Mouse (Mus musculus) layer of hippocampus, adult 18-20 months (tissue): ENCODE results near the gene Pdgfra. TPM values are rescaled to one million over a fixed set of nuclear protein-coding genes. Genes with fewer than 3 reads are reported as not detected.

ENCODE experiments used
- DNase-seq, 2 experiments: peaks; one replicate each; pipeline ENCODE4 v3.0.0; 2022; ENCODE audit warnings: low spot score in 2 of 2
- total RNA-seq, 2 experiments: library from RNA; stranded (reverse); gene quantifications; 2 replicates each; pipeline ENCODE4 v1.2.3; 2021

Pdgfra gene
- total RNA-seq, 2 experiments from 2014 or later, result 31.8 to 33.5 TPM

DNA sequence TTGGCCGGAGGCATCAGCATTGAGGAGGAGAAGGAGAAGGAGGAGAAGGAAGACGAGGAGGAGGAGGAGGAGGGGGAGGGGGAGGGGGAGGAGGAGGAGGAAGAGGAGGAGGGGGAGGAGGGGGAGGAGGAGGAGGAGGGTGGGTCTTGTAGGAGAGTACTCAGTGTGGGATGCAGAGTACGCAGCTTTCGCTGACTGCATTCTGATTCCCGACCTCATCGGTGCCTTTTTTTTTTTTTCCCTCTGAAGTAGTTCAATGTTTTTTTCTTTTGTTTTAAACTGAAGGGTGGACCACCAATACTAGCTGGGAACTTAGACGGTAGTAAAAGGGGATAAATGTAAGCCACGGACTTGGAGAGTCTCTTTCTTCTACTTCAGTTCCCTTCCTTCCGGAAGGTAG is 3.2 kb downstream of the Pdgfra start:
- DNase-seq, result no peak

DNA sequence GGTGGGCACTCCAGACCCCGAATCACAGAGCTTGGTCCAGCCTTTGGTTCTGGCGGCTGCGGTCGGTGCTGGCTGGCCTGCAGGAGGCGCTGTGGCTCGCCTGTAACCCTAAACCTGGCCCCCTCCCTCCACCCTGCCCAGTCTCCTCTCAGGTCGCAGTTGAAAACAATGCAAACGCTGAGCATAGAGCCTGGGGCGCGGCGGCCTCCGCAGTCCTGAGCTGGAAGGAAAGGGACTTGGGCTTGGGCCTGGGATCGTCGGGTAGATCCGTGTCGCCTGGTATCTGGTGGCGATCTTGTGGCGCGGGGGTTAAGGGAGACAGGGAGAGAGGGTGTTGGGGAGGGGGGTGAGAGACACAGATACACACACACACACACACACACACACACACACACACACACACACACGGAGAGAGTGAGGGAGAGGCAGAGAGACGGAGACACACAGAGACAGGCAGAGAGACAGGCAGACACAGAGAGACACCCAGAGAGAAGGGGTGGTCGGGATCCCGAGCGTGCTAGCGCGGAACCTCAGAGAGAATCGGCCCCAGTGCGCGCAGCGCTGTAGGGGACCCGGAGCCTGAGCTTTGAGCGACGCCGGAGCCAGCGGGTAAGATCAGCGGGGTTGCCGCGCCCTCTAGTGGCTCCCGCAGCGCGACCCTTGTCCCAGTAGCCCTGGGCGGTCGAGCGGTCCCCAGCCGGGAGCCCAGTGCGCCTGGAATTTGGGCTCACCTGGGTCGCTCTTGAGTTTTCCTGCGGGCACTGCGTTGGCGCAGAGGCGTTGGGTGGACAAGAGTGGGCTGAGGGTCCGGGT is 3.9 kb downstream of the Pdgfra start:
- DNase-seq, result peak; percentile 61 to 82

DNA sequence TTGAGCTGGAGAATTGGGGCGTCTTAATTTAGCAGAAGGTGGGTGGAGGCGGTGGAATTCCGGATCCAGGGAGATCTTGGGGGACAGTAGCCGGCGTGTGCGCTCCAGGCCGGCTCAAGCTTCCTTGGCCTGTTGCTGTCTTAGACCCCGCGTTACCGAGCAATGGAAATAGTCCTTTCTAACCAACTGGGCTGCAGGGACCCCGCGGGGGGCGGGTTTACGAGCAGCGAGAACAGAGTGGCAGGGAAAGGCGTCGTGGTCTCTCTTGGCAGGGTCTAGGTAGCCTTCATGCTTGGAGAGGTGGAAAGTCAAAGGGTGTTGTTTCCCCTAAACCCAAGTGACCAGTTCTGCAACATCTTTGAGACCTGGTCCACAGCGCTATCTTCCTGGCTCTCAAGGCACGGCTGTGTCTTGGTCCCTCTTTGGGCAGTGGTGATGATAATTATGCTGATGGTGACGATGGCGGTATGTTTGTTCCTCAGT is 4.5 kb downstream of the Pdgfra start:
- DNase-seq, result no peak

DNA sequence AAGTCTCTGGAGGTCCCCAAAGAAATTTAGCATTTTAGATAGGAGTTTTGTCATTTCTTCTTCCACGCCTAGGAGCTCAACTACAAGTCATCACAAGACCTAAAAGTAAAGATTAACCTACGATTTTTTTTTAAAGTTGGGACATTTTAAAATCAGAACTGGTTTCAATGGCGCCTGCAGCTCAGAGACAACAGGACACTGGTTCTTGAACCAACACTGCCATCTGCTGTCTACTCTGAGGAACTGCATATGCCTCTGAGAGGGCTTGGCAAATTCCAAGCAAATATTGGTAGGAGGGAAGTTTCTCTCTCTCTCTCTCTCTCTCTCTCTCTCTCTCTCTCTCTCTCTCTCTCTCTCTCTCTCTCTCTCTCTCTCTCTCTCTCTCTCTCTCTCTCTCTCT is 4.9 kb downstream of the Pdgfra start:
- peak; percentile 41 to 83 for DNase-seq

DNA sequence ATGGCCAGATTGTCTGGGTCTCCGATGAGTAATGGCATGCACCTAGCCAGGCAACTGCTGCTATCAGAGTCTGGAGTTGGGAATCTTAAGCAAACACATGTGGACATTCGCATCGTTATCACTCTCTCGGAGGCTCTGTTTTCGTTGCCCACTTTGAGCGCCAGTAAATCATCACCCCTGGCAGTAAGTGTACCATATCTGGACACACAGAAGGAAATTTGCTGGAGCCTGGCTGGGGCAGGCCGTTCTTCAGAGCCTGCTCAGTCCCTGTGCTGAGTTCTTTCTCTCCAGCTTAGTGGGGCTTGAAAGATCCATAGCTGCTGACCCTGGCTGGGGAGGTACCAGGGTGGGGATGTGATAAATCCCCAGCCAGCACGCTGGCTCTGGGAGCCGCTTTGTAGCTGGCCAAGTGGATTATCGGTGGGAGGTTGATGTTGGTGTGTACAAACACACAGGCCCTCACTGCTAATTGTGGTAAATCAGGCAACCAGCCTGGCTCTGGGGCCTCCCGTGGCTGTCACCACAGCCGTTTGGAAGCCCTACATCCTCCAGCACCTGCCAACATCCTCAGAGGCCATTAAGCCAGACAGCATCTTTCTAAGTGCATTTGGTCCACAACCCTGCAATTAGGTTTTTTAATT is 8.6 kb downstream of the Pdgfra start:
- DNase-seq, result no peak

DNA sequence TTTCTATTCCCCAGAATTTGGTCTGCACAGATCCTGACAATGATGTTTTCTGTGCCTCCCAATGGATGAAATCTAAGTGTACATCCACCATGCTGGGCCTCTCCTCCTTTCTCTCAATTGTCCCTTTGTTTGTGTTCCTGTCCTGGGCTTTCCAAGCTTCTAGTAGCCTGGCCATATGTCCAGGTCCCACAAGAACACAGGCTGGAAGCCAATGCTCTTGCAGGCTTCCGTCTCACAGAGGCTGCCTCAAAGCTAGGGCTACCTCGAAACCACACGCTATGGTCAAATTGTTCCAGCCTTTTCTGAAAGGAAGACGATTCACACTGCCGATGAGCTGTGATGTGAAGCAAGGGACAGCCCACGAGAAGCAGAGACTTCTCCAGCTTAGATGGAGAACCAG is 9.5 kb downstream of the Pdgfra start:
- DNase-seq, result no peak

DNA sequence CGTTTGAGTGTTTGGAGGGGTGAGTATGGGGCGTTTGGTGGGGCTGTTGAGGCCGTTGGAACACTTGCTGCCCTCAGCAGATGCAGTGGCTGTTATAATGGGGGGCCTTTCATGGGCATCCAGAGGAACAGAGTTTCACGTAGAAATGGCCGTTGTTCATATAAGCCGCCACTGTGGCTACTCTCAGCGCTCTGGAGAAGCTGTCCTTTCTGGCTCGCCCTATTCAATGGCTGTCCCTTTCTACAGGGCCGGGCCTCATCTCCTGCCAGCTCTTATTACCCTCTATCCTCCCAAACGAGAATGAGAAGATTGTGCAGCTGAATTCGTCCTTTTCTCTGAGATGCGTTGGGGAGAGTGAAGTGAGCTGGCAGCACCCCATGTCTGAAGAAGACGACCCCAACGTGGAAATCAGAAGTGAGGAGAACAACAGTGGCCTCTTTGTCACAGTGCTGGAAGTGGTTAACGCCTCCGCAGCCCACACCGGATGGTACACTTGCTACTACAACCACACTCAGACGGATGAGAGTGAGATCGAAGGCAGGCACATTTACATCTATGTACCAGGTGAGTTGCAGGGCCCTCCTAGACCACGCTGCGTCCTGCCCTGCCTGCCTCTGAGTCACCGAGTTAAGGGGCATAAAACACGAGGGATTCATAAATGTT is 11.3 kb downstream of the Pdgfra start:
- DNase-seq, result no peak

DNA sequence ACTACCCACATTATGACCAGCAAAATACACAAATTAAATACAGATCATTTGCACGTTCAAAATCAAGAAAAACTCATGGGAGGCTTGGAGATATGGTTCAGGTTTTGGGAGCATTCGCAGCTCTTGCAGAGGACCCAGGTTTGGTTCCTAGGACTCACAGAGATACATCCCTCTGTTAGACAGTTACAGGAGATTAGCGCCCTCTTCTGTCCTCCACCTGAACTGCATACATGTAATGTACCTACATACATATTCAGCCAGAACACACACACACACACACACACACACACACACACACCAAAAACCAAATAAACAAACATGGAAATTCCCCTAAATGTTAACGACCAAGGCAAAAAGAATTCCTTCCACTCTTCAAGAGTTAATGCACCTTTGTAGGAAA is 12.6 kb downstream of the Pdgfra start:
- DNase-seq, result no peak

DNA sequence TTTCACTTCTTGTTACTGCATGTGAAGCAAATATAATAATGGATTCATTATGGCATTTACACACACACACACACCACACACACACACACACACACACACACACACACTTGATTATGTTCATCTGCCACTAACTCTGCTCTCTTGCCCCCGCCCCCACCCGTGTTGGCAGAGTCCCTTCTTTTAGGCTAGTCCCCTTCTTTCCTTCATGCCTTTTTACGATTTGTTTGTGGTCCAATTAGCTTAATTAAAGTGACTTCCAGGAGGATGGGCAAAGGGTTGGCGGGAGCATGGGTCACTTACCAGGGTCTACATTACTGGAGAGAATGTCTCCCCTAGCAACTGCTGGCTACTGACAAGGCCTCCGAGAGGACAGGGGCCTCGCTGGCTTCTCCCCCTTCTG is 17.7 kb downstream of the Pdgfra start:
- DNase-seq, result no peak

DNA sequence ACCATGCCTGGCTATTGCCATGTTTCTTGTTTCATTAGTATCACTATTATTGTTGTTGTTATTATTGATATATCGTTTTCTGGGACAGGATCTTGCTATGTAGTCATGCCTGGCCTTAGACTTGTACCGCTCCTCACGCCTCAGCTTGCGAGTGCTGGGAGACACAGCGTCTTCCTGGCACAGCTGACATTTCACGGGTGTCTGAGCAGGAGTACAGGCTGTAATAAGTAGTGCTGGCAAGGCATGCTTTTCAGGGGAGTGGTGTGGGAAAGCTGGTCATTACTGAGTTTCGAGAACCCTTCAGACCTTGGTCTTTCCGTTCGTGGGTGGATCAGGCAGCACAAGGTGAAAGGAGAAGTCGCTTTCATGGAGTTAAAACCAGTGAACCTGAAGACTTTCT is 19.8 kb downstream of the Pdgfra start:
- no peak for DNase-seq

DNA sequence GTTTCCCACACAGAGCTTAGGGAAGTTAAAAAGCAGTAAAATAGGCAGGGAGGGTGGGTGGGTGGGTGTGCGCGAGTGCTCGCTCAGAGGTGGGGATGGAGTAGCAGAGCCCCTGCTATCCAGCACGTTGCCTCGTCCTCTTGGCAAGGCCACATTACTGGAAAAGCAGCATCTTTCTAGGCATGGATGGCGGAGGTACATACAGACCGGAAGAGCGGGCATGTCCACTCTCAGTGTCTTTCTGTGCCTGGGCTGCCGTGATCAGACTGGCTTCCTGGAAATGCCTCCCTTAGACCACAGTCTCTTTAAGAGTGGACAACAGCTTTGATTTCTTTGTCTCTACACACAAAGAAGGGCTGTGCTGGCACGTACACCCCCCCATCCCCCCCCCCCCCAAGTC is 27.2 kb downstream of the Pdgfra start:
- DNase-seq, result no peak

DNA sequence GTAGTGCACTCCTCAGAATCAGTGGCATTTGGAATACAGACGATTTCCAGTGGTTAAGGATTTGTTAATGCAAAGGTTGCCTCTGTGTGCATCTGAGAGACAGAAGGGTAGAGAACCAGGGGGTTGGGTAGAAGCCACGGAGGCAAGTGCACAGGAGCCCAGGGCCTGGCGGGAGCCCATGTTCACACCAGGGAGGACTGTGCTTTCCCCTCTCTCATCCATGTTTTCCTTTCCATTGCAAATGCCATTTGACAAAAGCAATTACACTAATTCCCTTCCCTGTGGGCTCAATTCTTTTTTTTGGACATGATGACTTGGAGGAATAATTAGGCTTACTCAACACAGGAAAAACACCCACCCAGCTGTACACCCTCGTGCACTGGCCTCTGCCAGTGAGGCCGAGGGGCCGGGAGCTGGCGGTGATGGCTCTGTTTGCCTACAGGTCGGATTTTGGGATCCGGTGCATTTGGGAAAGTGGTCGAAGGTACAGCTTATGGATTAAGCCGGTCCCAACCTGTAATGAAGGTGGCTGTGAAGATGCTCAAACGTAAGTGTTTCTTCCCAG is 27.7 kb downstream of the Pdgfra start:
- no peak for DNase-seq

DNA sequence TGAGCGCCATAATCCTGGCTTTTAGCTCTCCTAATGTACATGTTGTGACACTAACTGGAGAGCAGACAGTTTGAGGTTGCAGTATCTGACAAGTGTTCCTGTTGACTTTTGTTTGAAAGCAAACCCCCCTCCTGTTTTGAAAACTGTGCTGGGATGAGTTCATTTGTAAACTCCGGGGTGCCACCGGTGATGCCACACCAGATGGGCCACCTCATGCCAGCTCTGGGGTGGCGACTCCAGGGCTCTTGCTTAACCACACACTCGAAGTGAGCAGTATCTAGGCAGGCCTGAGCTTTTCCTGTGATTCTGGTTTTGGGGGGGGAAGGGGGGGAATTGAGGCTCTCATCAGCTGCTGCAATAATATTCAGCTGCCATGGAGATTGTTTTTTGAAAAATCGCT is 31.6 kb downstream of the Pdgfra start:
- no peak for DNase-seq

DNA sequence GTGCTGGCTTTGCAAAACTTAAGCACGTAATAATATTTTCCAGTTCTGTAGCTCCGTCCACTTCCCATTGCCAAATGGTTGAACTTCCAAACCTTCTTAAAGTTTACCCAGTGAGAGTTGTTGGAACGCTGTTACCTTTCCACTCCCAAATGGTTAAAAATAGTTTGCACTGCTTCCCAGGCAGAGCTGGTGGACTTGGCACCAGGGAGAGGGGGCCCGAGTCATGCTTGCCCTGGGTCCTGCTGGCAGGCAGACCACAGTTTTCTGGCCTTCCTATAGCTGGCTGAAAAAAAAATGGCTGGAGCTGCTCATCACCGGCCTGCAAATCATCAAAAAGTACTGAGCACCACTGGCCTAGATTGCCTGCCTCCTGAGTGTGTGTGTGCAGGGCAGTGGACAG is 32.0 kb downstream of the Pdgfra start:
- DNase-seq, result no peak

DNA sequence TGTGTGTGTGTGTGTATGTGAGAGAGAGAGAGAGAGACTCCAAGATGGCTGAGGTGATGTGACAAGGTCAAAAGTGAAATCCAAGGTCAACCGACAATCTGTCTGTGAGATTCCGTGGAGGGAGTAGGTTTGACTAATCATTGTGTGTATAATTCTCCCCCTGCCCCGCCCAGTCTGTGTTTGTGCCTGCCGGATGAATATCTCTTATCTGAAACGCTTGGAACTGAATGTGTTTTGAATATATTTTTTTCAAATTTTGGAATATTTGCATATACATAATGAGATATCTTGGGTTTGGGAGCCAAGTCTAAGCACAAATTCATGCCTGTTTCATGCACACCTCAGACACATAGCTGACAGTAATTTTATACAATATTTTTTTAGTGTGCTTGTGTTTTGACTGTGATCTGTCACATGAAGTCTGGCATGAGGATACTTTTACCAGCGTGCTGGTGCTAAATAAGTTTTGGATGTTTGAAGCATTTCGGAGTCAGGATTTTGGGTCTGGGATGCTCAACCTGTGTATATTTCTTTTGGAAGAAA is 32.7 kb downstream of the Pdgfra start:
- DNase-seq, result no peak

DNA sequence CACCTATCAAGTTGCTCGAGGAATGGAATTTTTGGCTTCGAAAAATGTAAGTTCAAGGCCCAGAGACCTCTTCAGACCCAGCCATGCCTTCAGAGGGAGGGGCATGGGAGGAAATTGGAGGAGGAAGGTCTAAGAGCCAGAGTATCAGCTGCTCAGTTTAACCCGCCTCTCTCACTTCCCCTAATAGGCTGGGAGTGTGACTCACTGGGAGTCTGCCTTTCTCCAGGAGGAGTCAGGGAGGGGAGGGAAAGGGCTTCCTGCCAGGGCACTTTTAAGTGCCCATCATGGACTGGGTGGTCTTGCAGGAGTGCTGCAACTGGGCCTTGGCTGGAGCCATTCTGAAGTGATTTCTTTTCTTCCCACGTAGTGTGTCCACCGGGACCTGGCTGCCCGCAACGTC is 33.5 kb downstream of the Pdgfra start:
- DNase-seq, result no peak

DNA sequence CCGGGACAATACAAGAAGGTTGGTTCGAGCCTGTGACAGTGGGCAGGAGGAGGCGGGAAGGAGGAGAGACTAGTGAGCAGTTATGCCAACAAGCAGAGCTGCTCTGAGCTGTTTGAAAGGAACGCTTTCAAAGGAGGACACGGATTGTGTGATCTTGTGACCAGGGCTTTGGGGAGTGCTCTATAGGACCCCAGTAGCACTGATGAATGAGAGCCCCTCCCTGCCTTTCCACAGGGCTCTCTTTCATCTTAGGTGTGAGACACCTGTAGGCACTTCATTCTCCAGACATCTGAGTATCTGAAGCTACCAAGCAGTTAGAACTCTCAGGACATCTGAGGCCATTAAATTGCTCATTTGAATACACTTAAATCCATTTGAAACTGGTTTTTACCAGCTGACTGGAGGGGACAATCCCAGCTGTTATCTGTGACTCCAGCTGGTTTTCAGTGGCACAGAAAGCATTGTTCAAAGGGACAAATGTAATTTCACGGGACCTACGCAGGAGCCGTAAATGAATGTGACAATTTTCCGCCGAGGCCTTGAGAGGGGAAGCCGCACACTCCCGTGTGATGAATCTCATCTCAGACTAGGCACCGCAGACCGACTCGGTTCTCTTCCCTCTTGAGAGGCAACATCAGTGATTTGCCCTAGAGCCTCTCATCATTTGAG is 37.4 kb downstream of the Pdgfra start:
- no peak for DNase-seq

DNA sequence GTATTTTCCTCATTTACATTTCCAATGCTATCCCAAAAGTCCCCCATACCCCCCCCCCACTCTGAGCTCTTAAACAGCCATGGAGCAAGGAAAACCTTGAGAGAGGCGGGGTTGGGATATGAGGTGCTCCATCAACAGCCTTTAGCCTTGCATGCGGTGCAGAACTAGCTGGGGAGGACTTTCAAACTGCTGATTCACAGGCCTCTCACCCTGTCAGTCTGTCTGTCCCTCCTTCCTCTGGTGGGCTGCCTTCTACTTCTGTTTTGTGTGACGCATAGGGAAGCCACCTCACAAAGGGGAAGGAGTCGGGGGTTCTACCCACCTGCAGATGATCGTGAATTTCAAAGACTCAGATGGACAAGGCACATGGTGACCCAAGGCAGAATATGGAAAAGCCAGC is 41.0 kb downstream of the Pdgfra start:
- no peak for DNase-seq

DNA sequence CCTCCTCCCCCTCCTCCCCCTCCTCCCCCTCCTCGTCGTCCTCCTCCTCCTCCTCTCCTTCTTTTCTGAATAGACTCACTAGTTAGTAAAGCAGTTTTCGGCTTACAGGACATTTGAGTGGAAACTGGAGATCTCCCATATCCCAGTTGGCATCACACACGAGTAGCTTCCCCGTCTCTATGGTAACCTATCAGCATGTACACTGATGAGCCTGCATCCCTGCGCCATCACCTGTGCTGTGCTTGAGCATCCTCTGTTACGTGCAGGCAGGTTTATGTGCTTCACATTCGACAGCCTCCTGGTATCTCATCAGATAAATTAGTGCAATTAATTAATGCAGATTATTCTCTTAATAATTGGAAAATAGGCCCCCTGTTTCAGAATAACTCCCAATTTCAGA is 46.3 kb downstream of the Pdgfra start:
- no peak for DNase-seq

DNA sequence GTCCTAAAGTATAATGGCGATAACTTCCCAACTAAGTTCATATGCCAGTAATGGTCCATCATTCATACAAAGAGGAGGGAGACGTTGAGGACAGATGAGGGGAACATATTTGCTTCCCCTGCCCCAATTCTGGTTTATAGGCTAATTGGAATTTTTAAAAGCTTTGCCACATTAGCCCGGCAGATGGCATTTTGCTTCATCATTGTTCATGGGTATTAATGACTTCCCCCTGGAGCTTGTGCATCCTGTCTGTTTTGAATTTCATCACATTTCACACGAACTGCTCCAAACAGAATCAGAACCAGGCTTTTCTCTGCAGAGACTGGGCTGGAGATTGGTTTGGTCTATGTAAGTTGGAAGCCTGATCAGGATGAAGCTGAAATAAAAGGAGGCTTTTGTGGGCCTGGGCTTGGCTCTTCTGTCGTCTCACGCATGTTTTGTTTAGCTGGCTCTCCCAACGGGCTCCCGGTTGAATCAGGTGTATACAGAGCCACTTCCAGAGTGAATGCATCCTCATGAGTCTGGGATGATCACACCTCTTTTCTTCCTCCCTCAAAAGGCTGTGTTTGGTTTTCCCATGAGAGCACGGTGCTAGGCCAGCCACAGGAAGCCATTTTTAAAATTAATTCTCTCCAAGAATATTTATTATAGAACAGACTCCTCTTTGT is 47.7 kb downstream of the Pdgfra start:
- DNase-seq, result peak in 1 of 2 experiments; percentile 65

DNA sequence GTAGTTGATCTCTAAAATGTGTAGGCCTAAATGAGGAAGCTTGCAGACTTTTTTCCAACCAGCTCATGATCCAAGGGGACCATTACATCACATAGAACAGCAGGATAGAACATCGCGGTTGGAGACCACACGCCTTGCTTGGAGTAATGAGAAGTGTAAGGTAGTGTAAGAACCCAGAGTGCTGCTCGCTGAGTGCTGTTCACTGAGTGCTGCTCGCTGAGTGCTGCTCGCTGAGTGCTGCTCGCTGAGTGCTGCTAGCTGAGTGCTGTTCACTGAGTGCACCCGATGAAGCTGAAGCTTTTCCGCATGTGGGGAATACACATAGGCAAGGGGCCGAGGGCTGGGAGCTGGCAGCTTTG is 48.3 kb downstream of the Pdgfra start:
- DNase-seq, result no peak
